Mouse (Mus musculus) heart, adult 11 months (tissue): ENCODE measurements around the gene Acta2.

ENCODE experiments used
- DNase-seq: peaks from one replicate; pipeline ENCODE4 v3.0.0; 2022

Acta2 gene

GRCm38 (mm10) chr19:34268991-34269390, 13.6 kb upstream of the Acta2 start:
- DNase-seq = peak; percentile 59

- DNase-seq = peak; percentile 92
These were observed 10.3 kb upstream of the Acta2 start for GRCm38 (mm10) chr19:34265604-34266193.

- peak; percentile 93 for DNase-seq
These were observed 7.0 kb upstream of the Acta2 start for GRCm38 (mm10) chr19:34262273-34262974.

- DNase-seq = peak; percentile 27
These were observed 1.5 kb upstream of the Acta2 start for GRCm38 (mm10) chr19:34256936-34257335.

GRCm38 (mm10) chr19:34256149-34256548, 759 bp upstream of the Acta2 start:
- DNase-seq = peak; percentile 76

GRCm38 (mm10) chr19:34254101-34254879, 1.1 kb downstream of the Acta2 start:
- peak; percentile 94 for DNase-seq

- DNase-seq = peak; percentile 80
These were observed 2.9 kb downstream of the Acta2 start for GRCm38 (mm10) chr19:34252450-34252849.

GRCm38 (mm10) chr19:34251900-34252299, 3.5 kb downstream of the Acta2 start:
- DNase-seq = no peak

GRCm38 (mm10) chr19:34250621-34251020, 4.8 kb downstream of the Acta2 start:
- DNase-seq = peak; percentile 70

- DNase-seq = peak; percentile 27
These were observed 6.8 kb downstream of the Acta2 start for GRCm38 (mm10) chr19:34248558-34248957.

GRCm38 (mm10) chr19:34244056-34244455, 11.3 kb downstream of the Acta2 start:
- DNase-seq = peak; percentile 95

- peak; percentile 76 for DNase-seq
These were observed 12.5 kb downstream of the Acta2 start for GRCm38 (mm10) chr19:34242925-34243324.

- DNase-seq = peak; percentile 82
These were observed 14.0 kb downstream of the Acta2 start for GRCm38 (mm10) chr19:34241247-34241915.

- DNase-seq = peak; percentile 79
These were observed 14.9 kb downstream of the Acta2 start for GRCm38 (mm10) chr19:34240273-34241039.

- DNase-seq = peak; percentile 37
These were observed 17.6 kb downstream of the Acta2 start for GRCm38 (mm10) chr19:34237746-34238145.

- DNase-seq = peak; percentile 58
These were observed 19.3 kb downstream of the Acta2 start for GRCm38 (mm10) chr19:34236049-34236448.

- DNase-seq = peak; percentile 97
These were observed 21.4 kb downstream of the Acta2 start for GRCm38 (mm10) chr19:34233944-34234343.

GRCm38 (mm10) chr19:34232326-34232725, 23.1 kb downstream of the Acta2 start:
- DNase-seq = no peak

GRCm38 (mm10) chr19:34231596-34231995, 23.8 kb downstream of the Acta2 start:
- peak; percentile 33 for DNase-seq

GRCm38 (mm10) chr19:34222805-34223204, 32.6 kb downstream of the Acta2 start:
- no peak for DNase-seq

GRCm38 (mm10) chr19:34220732-34221380, 34.5 kb downstream of the Acta2 start:
- peak; percentile 92 for DNase-seq
